Comparison of ENCODE assay signal across 13 mouse cellular contexts in the genomic region with DNA sequence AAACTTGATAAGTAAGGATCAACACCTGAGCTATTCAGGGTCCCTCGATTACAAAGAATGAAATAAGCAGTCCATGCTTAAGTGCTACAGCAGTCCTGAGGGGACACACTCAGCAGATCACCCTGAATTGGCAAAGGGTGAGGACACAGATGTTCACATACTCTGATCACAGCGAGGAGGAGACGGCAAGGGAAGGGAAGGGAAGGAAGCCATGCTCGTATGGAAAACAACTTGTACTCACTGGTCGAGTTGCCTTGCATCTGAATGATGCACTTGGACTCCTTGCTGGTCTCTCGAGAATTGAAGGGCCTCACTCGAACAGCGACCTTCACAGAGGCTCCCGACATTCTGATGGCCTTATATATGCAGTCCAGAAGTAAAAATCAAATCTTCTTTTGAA.
"Had no signal": no experiment of that assay in that cellular context is flagged by ENCODE, and none has a peak within 500 bp of the region (broad histone marks: within the 10 kb centered on the region; RNA-seq: fewer than 3 reads in every experiment).

No protein-coding gene starts in this region.

- DNase-seq: kidney, postnatal 10 days; kidney, postnatal 4 days; lung, adult 2 months; lung, postnatal 36 days; right cerebral cortex, postnatal 14 days; thymus, postnatal 36 days had no signal

- H3K9ac ChIP-seq: liver, embryonic 15.5 days; midbrain, embryonic 13.5 days; stomach, embryonic 15.5 days had no signal

- H3K27ac ChIP-seq: left cerebral cortex, adult 2 months; limb, embryonic 10.5 days; liver, embryonic 15.5 days; midbrain, embryonic 13.5 days; stomach, embryonic 15.5 days had no signal

- H3K4me3 ChIP-seq: left cerebral cortex, adult 2 months; limb, embryonic 10.5 days; liver, embryonic 15.5 days; midbrain, embryonic 13.5 days; stomach, embryonic 15.5 days had no signal

- H3K4me2 ChIP-seq: liver, embryonic 11.5 days; liver, embryonic 15.5 days; midbrain, embryonic 13.5 days; stomach, embryonic 15.5 days had no signal

- H3K36me3 ChIP-seq: liver, embryonic 15.5 days; stomach, embryonic 15.5 days had no signal

- ATAC-seq: lung, postnatal 0 days; midbrain, embryonic 13.5 days had no signal

- H3K27me3 ChIP-seq: liver, embryonic 15.5 days; midbrain, embryonic 13.5 days; stomach, embryonic 15.5 days had no signal

- H3K9me3 ChIP-seq: limb, embryonic 10.5 days; liver, embryonic 15.5 days; midbrain, embryonic 13.5 days; stomach, embryonic 15.5 days had no signal

- H3K4me1 ChIP-seq: liver, embryonic 15.5 days had no signal
